Mouse (Mus musculus) embryo, embryonic 10 days (tissue): ENCODE data around the gene Kcnab2.

Experiments
- DNase-seq: peaks from one replicate; pipeline ENCODE4 v3.0.0-alpha.2; 2015; ENCODE audit warnings: low spot score

Kcnab2 gene

GRCm38 (mm10) chr4:152477466-152478223 lies at the start of gene Kcnab2:
Kcnab2 (minus strand) TSS chr4:152477871.
- DNase-seq: peak; percentile 100

DNA sequence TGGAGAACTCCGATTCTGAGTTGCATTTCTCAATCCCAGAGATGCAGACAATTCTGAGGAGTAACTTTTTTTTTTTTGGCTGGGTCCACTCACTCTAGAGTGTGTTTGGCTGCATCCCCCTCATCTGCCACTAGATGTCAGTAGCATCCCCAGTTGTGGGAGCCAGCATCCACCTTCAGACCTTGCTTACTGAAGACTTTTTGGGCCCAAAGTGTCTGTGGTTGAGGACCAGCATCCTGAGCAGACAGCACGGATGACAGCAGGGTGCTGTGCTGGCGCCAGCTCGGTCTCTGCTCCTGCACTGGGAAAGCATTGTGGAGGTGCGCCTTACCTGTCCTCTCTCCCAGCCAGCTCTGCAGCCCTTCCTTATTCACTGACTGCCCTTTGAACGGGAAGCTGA lies 42.4 kb upstream of the Kcnab2 start:
- peak; percentile 84 for DNase-seq

DNA sequence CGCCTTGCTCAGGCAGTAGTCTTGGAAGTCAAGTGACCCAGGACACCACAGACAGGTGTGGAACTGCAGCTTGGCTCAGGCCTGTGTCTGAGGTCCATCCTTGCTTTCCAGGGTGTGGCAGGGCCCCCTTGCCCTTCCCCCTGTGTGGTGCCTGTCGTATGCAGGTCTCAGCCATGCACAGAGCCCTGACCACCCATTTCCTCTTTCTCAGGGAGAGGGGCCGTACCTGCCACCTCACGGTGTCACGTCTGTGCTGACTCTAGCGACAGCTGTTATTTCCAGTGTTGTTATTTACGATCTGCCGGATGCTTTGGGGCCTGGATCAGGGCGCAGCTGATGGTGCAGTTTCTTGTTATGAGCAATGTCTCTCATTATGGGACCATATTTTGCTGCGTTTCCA lies 41.4 kb upstream of the Kcnab2 start:
- no peak for DNase-seq

GRCm38 (mm10) chr4:152514884-152515283 lies 37.2 kb upstream of the Kcnab2 start:
- no peak for DNase-seq

- DNase-seq: peak; percentile 39
Observed at GRCm38 (mm10) chr4:152512221-152512925, 34.7 kb upstream of the Kcnab2 start.

DNA sequence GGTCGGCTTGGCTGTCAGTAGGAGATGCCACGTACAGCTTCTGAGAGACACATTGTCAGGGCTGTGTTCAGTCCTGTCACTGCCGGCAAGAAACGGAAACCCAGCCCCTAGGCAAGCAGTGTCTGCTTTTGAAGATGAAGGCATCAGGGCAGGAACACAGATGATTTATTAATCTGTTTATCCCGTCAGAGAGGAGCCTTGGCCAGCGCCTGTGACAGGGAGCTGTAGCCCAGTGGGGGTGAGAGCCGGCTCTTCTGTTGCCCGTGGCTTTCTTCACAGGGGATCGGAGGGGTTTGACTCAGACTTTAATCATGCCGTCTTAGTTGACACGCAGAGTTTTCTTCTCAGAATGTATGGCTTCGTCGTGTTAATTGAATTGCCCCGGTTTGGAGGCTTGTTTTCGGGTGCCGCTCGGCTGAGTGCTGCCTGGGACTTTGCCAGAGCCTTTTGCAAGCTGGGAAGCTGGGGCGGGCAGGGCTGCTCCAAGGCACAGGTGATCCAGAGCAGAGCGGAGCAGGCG lies 16.7 kb upstream of the Kcnab2 start:
- no peak for DNase-seq

GRCm38 (mm10) chr4:152491250-152491899 lies 13.7 kb upstream of the Kcnab2 start:
- DNase-seq: peak; percentile 80

- no peak for DNase-seq
Observed at GRCm38 (mm10) chr4:152490311-152490710, 12.6 kb upstream of the Kcnab2 start.

- no peak for DNase-seq
Observed at GRCm38 (mm10) chr4:152488046-152488445, 10.4 kb upstream of the Kcnab2 start.

GRCm38 (mm10) chr4:152480426-152480825 lies 2.8 kb upstream of the Kcnab2 start:
- no peak for DNase-seq

GRCm38 (mm10) chr4:152478224-152478567 lies 525 bp upstream of the Kcnab2 start:
- DNase-seq: no peak

DNA sequence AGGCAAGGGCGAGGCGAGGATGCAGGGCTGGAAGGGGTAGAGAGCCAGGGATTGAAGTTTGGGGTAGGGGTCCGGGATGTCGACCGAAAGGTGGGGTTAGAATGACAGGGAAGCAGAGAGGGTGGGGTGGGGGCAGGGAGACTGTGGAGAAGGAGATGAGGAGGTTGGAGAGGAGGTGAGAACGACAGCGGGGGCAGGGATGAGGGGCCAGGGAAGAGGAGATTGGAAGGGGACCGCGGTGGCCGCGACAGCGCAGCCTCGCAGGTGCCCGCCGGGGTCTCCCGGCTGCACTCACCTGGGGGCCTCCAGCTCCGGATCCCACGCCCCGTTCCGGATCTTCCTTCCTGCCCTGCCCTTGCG lies 585 bp downstream of the Kcnab2 start:
- DNase-seq: no peak

GRCm38 (mm10) chr4:152476427-152477023 lies 1.1 kb downstream of the Kcnab2 start, which contains the start of gene Nphp4:
Nphp4 (plus strand) TSS chr4:152476706.
- DNase-seq: no peak

GRCm38 (mm10) chr4:152475941-152476340 lies 1.7 kb downstream of the Kcnab2 start:
- DNase-seq: no peak

DNA sequence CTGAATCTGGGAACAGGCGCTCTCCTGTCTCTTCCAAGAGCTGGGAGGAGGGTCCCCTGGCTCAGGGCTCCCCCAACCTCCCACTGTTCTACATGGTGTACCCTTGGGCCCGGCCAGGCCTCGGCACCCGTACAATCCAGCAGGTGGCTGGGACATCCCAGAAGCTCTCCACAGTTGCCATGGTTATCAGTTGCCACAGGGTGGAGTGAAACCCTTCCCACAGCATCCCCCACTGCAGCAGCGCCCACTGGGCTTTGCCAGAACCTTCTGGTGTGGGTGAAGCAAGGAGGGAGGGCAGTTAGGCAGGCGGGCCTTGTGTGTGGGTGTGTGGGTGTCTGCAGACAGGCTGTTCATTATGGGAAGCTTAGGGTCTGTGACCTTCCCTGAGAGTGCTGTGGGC lies 9.7 kb downstream of the Kcnab2 start:
- DNase-seq: no peak

GRCm38 (mm10) chr4:152466601-152467000 lies 11.1 kb downstream of the Kcnab2 start:
- no peak for DNase-seq

- DNase-seq: peak; percentile 19
Observed at GRCm38 (mm10) chr4:152465116-152465515, 12.6 kb downstream of the Kcnab2 start.

GRCm38 (mm10) chr4:152463147-152463546 lies 14.5 kb downstream of the Kcnab2 start:
- DNase-seq: no peak

DNA sequence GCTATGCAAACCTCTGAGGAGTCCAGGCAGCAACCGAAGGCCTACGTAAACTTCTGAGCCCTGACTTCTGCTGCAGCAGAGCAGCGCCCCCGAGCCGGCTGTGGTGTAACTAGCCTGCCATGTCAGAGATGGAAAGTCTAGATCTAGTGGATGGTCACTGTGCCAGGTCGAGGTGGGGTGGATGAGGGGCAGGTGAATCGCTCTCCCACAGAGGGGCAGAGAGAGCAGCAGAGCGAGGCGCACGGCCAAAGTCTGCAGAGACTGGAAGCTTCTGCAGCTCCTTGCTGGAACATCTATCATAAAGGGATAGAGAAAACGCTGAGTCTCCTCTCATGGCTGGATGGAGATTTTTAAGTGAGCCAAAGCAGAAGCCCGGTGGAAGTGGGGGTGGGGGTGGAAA lies 15.2 kb downstream of the Kcnab2 start:
- DNase-seq: no peak

GRCm38 (mm10) chr4:152457673-152458072 lies 20.0 kb downstream of the Kcnab2 start:
- DNase-seq: no peak

DNA sequence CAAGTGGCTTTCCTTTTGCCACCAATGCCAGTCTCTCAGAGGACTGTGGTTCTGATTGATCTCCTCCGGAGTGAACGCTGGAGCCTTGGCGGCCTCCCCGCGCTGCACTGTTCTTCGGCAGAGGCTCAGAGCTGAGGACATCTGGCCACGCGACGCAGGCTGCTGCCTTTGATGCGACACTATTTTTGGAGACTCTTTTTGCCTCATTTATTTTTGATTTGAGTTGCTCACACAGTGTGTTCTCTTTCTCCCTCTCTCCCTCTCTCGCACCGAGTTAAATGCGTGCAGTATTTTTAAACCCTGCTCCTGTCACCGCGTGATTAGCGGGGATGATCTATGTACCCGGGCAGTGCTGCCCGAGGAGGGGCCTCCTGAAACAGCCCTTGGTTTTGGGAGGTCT lies 21.1 kb downstream of the Kcnab2 start:
- DNase-seq: no peak

DNA sequence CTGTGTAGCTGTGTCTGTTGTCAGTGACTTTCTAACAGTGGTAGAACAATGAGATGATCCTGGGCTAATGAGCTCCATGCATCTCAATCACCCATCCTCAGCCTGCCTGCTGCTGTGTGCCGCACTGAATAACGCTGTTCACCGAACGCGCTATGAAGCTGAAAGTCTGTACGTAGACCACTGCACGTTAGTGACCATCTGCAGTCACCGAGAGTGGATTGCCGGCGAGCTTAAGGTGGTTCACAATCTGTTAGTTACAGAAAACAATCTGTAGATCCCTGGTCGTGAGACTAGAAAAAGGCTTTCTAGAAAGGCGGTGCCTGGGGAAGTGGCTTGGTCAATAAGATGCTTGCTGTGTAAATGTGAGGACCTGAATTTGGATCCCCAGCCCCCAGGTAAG lies 23.5 kb downstream of the Kcnab2 start:
- no peak for DNase-seq

GRCm38 (mm10) chr4:152453079-152453478 lies 24.6 kb downstream of the Kcnab2 start:
- no peak for DNase-seq
